Mouse (Mus musculus): Measurements from ENCODE around the gene Kcnq4. TPM values are rescaled to one million over a fixed set of nuclear protein-coding genes. Genes with fewer than 3 reads are reported as not detected.

Kcnq4 gene
- 6.2 and 7.3 TPM in 2 replicates for polyA plus RNA-seq (2016; fragmentation: Nextera tagmentation; extraction: Ambion mirVana)

DNA sequence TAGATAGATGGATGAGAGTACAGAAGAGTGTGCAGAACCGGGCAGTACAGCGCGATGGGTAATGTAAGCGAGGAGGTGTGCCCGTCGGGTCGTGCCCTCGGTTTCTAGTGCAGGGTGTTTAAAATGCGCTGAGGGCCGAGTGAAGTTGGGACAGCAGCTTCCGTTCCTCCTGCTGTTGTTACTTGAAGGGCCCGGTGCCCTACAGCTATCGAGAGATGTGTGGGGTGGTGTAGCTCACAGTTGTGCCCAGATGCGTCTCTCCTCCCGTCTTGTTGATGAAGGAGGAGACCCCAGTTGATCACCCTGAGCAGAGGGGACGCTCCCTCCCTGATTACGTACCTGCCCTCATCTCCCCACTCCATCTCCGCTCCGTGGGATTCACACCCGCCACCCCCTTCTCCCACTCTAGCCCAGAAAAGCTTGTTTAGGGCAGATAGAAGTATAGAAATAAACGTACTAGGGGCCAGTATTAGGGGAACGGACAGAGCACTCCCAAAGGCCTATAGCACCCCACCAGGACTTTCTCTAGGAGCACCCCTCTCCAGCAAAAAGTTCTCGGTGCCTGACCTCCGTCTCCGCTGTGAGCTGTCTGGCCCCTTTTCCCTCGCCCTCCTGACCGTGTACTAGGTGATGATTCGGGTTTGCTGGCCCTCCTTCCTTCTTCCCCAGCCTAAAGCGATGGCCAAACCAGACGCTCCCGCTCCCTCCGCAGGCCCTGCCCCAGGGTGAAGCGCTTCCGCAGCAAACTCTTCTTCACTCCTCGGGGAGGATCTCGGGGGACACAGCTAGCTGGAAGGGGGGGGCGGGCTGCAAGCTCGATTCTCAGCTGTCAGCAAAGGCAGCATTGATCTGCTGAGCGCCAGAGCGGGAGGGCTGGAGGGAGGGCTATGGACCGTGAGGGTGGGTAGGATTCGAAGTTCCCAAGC, at the start of gene Kcnq4:
Gene Kcnq4 (minus strand): TSS at position 672 of the 926 bp plus-strand sequence.
- Histone ChIP-seq H3K27ac (no peak within 1 kb of the TSS), H3K36me3 (no peaks in the 10 kb centered on the region), H3K9me3 (no peaks in the 10 kb centered on the region), H3K9ac (replicated peaks) (peak within 1 kb of the TSS; percentile 60), H3K4me3 (replicated peaks) (peak within 1 kb of the TSS; percentile 75), H3K4me1 (replicated peaks) (peaks cover 15% of the 10 kb centered on the region; the same call in 1 of the 2 replicates), H3K27me3 (peaks cover 91% of the 10 kb centered on the region), H3K4me2 (peak within 1 kb of the TSS; percentile 100)
- WGBS = 2% methylated on average over 42 of the region's 42 CpGs
- ATAC-seq (ENCODE audit: insufficient number of reproducible peaks, insufficient read depth, low FRiP score, low TSS enrichment, low read depth) = no peak

DNA sequence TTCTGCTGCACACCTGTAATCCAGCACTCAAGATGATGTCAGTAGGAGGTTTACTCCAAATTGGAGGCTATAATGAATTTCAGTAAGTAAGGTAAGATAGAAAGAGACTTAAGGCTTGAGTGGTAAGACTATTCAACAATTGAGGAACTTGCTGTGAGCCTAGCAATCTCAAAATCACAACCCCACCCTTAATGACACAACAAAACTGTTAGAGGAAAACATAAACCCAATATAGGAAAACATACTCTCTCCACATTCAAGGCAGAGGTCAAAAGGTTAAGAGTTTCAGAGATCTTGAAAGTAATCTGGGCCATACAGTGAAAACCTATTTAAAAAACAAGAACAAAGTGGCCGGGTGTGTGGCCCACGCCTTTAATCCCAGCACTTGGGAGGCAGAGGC, 48.3 kb upstream of the Kcnq4 start:
- no peaks in the 10 kb centered on the region for H3K27me3 ChIP-seq
- H3K9ac ChIP-seq (replicated peaks) = no peak overlapping the region
- H3K4me3 ChIP-seq (replicated peaks) = no peak overlapping the region
- no peak for ATAC-seq (ENCODE audit: insufficient number of reproducible peaks, insufficient read depth, low FRiP score, low TSS enrichment, low read depth)
- H3K4me1 ChIP-seq (replicated peaks) = 0 out of 2 replicates have a peak, but pooled peaks cover 2% of the 10 kb centered on the region
- H3K36me3 ChIP-seq = peaks cover 5% of the 10 kb centered on the region; the same call in 1 of the 2 replicates
- H3K27ac ChIP-seq = no peak overlapping the region
- no peak overlapping the region for H3K4me2 ChIP-seq
- 83% methylated on average over 2 of the region's 2 CpGs for WGBS
- no peaks in the 10 kb centered on the region for H3K9me3 ChIP-seq

DNA sequence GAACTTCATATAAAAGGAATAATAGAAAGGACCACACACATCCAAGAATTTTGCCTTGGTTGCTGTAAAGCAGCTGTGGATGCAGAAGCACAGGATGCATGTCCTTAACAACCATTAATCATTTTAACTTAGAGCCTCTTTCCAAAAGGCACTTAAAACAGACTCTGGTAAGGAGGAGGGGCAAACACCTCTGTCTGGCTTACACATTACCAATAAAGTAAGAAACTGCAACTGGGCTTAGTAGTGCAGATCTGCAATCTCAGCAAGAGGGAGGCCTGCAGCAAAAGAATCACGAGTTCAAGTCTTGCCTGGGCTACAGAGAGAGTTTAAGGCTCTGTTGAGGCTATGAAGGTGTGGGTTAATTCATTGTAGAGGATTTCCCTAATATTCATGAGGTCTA, 47.2 kb upstream of the Kcnq4 start:
- H3K27ac ChIP-seq = no peak overlapping the region
- ATAC-seq (ENCODE audit: insufficient number of reproducible peaks, insufficient read depth, low FRiP score, low TSS enrichment, low read depth) = no peak
- H3K36me3 ChIP-seq = peaks cover 6% of the 10 kb centered on the region
- H3K4me1 ChIP-seq (replicated peaks) = 0 out of 2 replicates have a peak, but pooled peaks cover 2% of the 10 kb centered on the region
- H3K27me3 ChIP-seq = no peaks in the 10 kb centered on the region
- no peak overlapping the region for H3K4me3 ChIP-seq (replicated peaks)
- 53% methylated on average over 1 of the region's 1 CpGs for WGBS
- no peak overlapping the region for H3K4me2 ChIP-seq
- H3K9me3 ChIP-seq = no peaks in the 10 kb centered on the region
- H3K9ac ChIP-seq (replicated peaks) = no peak overlapping the region

DNA sequence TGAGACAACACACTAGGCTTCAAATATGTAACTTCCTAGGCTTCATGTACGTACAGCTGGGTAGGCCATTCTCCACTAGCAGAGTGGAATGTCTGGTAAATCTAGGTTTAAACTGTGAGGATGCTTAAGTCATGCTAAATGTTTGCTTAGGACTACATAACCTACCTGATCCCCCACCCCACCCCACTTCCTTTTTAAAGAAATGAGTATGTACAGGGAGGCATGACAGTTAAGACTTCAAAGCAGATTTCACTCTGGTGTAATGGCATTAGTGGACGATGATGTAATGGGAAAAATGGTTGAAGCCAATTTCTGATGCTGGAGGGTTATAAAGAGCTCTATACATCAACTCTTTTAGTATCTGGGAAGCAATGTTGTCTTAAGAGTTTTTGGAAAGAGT, 44.5 kb upstream of the Kcnq4 start:
- Histone ChIP-seq H3K36me3 (peaks cover 29% of the 10 kb centered on the region), H3K27me3 (no peaks in the 10 kb centered on the region), H3K4me3 (replicated peaks) (no peak overlapping the region), H3K4me2 (no peak overlapping the region), H3K27ac (no peak overlapping the region), H3K9ac (replicated peaks) (no peak overlapping the region), H3K9me3 (no peaks in the 10 kb centered on the region), H3K4me1 (replicated peaks) (0 out of 2 replicates have a peak, but pooled peaks cover 2% of the 10 kb centered on the region)
- WGBS = 81% methylated on average over 2 of the region's 2 CpGs
- ATAC-seq (ENCODE audit: insufficient number of reproducible peaks, insufficient read depth, low FRiP score, low TSS enrichment, low read depth) = no peak

DNA sequence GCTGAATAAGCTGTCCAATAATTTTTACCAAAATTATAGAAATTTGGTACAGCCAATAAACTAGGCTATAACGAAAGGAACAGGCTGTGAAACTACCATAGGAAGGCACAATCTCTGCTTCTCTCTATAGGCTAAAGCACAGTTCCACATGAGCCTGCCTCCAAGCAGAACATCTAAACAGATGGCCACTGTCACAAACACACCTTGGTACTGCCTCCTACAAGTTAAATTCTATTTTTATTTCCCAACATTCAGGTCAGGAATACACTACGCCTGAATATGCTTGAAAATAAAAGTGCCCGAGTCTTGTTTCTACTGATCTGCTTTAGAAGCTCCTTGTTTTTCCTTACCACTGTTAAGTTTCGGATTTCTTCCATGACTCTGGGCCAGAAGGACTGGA, 41.6 kb upstream of the Kcnq4 start:
- Histone ChIP-seq H3K9ac (replicated peaks) (no peak overlapping the region), H3K4me2 (no peak overlapping the region), H3K36me3 (peaks cover 56% of the 10 kb centered on the region), H3K9me3 (no peaks in the 10 kb centered on the region), H3K4me1 (replicated peaks) (no peaks in the 10 kb centered on the region), H3K27me3 (no peaks in the 10 kb centered on the region), H3K4me3 (replicated peaks) (no peak overlapping the region), H3K27ac (no peak overlapping the region)
- WGBS = 94% methylated on average over 4 of the region's 4 CpGs
- ATAC-seq (ENCODE audit: insufficient number of reproducible peaks, insufficient read depth, low FRiP score, low TSS enrichment, low read depth) = no peak

DNA sequence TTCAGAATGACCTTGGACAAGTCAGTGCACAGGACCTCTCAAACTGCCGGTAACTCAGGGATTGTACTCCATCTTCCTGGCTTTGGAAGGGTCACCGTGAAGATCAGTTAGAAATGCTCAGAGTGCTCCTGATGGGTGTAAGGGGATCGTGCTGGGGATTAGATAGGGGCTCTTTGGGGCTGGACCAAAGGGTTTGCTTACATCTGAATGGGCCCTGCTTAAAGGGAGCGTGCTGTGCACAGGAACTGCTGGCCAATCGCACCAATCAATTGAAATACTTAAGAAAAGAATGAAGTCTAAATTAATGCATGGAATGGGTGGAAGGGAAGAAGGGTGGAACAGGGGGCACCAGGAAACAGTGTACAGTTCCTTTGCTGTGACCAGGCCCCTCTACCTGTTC, 7.4 kb upstream of the Kcnq4 start:
- WGBS = 66% methylated on average over 5 of the region's 5 CpGs
- Histone ChIP-seq H3K27me3 (peaks cover 17% of the 10 kb centered on the region), H3K4me2 (no peak overlapping the region), H3K4me1 (replicated peaks) (no peaks in the 10 kb centered on the region), H3K4me3 (replicated peaks) (no peak overlapping the region), H3K9ac (replicated peaks) (no peak overlapping the region), H3K9me3 (no peaks in the 10 kb centered on the region), H3K36me3 (peaks cover 47% of the 10 kb centered on the region), H3K27ac (no peak overlapping the region)
- ATAC-seq (ENCODE audit: insufficient number of reproducible peaks, insufficient read depth, low FRiP score, low TSS enrichment, low read depth) = no peak

DNA sequence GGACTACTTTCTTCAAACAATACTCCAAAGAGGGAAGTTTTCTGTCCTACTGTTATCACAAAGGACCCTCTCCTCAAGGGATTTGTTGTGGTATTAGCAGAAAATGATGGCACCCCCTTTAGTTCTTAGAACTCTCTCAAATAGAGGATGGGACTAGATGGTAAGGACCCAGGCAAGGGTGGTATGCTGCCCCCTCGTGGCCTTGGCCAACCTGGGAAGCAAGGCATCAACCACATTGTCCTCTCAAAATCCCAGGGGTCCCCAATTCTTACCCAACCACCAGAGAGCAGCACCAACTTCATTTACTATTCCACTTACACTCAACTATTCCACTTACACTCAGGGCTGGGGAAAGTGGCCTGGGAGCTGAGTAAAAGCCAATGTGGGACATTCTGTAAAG, 6.9 kb upstream of the Kcnq4 start:
- Histone ChIP-seq H3K4me3 (replicated peaks) (no peak overlapping the region), H3K27me3 (peaks cover 21% of the 10 kb centered on the region), H3K36me3 (peaks cover 42% of the 10 kb centered on the region), H3K4me2 (no peak overlapping the region), H3K9ac (replicated peaks) (no peak overlapping the region), H3K9me3 (no peaks in the 10 kb centered on the region), H3K27ac (no peak overlapping the region), H3K4me1 (replicated peaks) (no peaks in the 10 kb centered on the region)
- no peak; the same call in 1 of the 2 replicates for ATAC-seq (ENCODE audit: insufficient number of reproducible peaks, insufficient read depth, low FRiP score, low TSS enrichment, low read depth)
- 0% methylated on average over 1 of the region's 1 CpGs for WGBS

DNA sequence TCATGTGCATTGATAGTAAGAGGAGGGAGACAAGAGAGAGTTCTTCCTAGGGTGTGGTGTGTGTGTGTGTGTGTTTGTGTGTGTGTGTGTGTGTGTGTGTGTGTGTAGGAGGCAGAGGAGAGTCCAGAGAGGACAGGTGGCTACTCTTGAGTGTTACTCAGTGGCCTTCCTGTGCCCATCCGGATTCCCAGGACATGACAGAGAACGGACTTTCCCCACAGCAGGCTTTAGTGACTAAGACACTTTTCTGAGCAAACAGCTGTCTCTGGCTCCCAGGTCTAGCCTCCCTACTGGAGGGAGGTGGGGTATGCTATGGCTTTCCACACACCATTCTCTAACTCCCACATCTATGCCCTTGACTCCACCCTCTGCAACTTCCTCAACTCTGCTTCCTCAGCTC, 1.2 kb upstream of the Kcnq4 start:
- Histone ChIP-seq H3K27me3 (peaks cover 78% of the 10 kb centered on the region), H3K9ac (replicated peaks) (no peak overlapping the region), H3K4me3 (replicated peaks) (no peak overlapping the region), H3K9me3 (no peaks in the 10 kb centered on the region), H3K27ac (no peak overlapping the region), H3K4me2 (no peak overlapping the region), H3K36me3 (no peaks in the 10 kb centered on the region), H3K4me1 (replicated peaks) (peaks cover 15% of the 10 kb centered on the region; the same call in 1 of the 2 replicates)
- 25% methylated on average over 2 of the region's 2 CpGs for WGBS
- ATAC-seq (ENCODE audit: insufficient number of reproducible peaks, insufficient read depth, low FRiP score, low TSS enrichment, low read depth) = no peak

DNA sequence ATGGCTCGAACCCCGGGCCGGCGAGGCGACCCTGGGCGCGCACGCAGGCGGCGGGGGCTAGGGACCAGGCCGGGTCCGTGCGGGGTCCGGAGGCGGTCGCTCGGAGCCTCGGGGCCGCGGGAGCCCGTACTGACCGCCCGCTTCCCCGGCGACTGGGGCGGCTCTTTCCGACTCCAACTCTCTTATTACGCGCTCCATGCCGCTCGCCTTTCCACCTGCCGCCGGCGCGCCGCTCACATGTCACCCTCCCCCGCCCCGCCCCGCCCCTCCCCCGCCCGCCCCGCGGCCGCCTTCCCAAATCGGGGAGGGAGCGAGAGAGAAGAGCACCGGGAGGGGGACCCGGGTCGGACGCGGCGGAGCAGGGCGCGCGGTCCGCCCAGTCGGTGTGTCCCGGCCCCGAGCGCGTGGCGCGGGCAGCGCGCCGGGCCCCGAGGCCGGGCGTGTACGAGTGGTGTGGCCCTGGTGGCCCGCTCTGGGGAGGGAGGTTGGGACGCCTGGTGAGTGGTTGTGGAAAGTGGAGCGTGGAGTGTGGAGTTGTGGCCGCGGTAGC, 1.1 kb downstream of the Kcnq4 start:
- ATAC-seq (ENCODE audit: insufficient number of reproducible peaks, insufficient read depth, low FRiP score, low TSS enrichment, low read depth) = no peak
- H3K4me1 ChIP-seq (replicated peaks) = peaks cover 15% of the 10 kb centered on the region; the same call in 1 of the 2 replicates
- H3K27ac ChIP-seq = no peak overlapping the region
- peak overlapping the region; percentile 100 for H3K4me2 ChIP-seq
- WGBS = 1% methylated on average over 36 of the region's 75 CpGs
- H3K9ac ChIP-seq (replicated peaks) = peak overlapping the region; percentile 60
- peak overlapping the region; percentile 75 for H3K4me3 ChIP-seq (replicated peaks)
- peaks cover 98% of the 10 kb centered on the region for H3K27me3 ChIP-seq
- H3K36me3 ChIP-seq = no peaks in the 10 kb centered on the region
- H3K9me3 ChIP-seq = no peaks in the 10 kb centered on the region

DNA sequence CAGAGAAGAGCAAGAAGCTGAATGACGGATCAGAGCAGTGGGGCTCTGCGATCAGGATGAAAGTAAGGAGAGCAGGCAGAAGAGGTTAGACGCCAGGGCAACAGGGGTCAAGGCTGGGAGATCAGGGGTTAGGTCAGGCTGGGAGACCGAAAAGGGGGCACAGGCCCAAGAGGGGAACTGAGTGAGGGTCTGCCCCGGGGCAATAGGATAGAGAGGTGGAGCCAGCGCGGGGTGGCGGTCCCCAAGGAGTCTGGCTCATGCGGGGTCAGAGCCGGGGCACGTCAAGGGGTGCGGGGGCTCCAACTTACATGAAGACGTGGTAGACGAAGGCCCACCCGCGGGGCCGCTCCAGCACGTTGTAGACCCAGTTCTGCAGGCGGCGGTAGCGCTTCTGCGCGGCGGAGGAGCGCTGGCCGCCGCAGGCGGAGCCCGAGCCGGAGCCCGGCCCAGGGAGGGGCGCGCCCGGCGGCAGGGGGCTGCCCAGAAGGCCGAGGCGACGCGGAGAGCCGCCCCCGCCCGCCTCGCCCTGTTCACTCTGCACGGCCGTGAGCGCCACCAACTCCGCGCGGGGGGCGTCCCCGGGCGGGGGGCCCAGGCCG, 1.8 kb downstream of the Kcnq4 start:
- peak; percentile 24 for ATAC-seq (ENCODE audit: insufficient number of reproducible peaks, insufficient read depth, low FRiP score, low TSS enrichment, low read depth)
- Histone ChIP-seq H3K9me3 (no peaks in the 10 kb centered on the region), H3K4me1 (replicated peaks) (peaks cover 15% of the 10 kb centered on the region; the same call in 1 of the 2 replicates), H3K9ac (replicated peaks) (peak overlapping the region; percentile 60), H3K27ac (no peak overlapping the region), H3K36me3 (no peaks in the 10 kb centered on the region), H3K4me2 (peak overlapping the region; percentile 100), H3K4me3 (replicated peaks) (peak overlapping the region; percentile 75), H3K27me3 (peaks cover 96% of the 10 kb centered on the region)
- WGBS = 4% methylated on average over 37 of the region's 53 CpGs

All from limb, embryonic 12.5 days (tissue).